Mouse (Mus musculus) lung, embryonic 16.5 days (tissue): ENCODE measurements around the gene Upk3a. TPM values are rescaled to one million over a fixed set of nuclear protein-coding genes. Genes with fewer than 3 reads are reported as not detected.

Experiments
- ATAC-seq: fragments of 200-750 bp; cut with Nextera tagmentation; 2 replicates; pipeline ENCODE4 v1.8.0; 2017; ENCODE audit warnings: low read depth, mild to moderate bottlenecking, moderate library complexity
- H3K27ac ChIP-seq: fragments of 300-500 bp; sonication (generic); 2 replicates; pipeline ENCODE4 v1.5.1; 2014; ENCODE audit warnings: mild to moderate bottlenecking, control low read depth, low read length
- H3K27me3 ChIP-seq: fragments of 300-500 bp; sonication (generic); 2 replicates; pipeline ENCODE4 v1.6.1; 2014; ENCODE audit warnings: low read depth, low read length, mixed read lengths; ENCODE audit not compliant: control insufficient read depth, insufficient read depth
- H3K36me3 ChIP-seq: fragments of 300-500 bp; sonication (generic); 2 replicates; pipeline ENCODE4 v1.6.1; 2014; ENCODE audit warnings: low read length; ENCODE audit not compliant: control insufficient read depth, insufficient read depth
- H3K4me1 ChIP-seq: fragments of 300-500 bp; sonication (generic); replicated peaks from 2 replicates; pipeline ENCODE4 v1.6.1; 2014; ENCODE audit warnings: low read length, mixed read lengths; ENCODE audit not compliant: control insufficient read depth, insufficient read depth
- H3K4me2 ChIP-seq: fragments of 300-500 bp; sonication (generic); 2 replicates; pipeline ENCODE4 v1.6.1; 2014; ENCODE audit warnings: low read depth, low read length, control low read depth
- H3K4me3 ChIP-seq: fragments of 300-500 bp; sonication (generic); 2 replicates; pipeline ENCODE4 v1.5.1; 2014; ENCODE audit warnings: mild to moderate bottlenecking, low read length, control low read depth
- H3K9ac ChIP-seq: fragments of 300-500 bp; sonication (generic); 2 replicates; pipeline ENCODE4 v1.6.1; 2014; ENCODE audit warnings: low read length, control low read depth
- H3K9me3 ChIP-seq: fragments of 300-500 bp; sonication (generic); 2 replicates; pipeline ENCODE4 v1.6.1; 2016; ENCODE audit warnings: low read length; ENCODE audit not compliant: control insufficient read depth
- WGBS: fragments of 180-500 bp; shearing (Covaris S2); extraction: QIAGEN DNeasy Blood & Tissue Kit; methylation state at CpG from one replicate; pipeline ENCODE4 v1.1.7; 2014; 5-methylcytosine and 5-hydroxymethylcytosine counted together
- polyA plus RNA-seq: library from polyadenylated mRNA; unstranded; fragments of >200 nt; fragmentation: Nextera tagmentation; extraction: Ambion mirVana; gene quantifications from 2 replicates; pipeline ENCODE4 v1.2.1, GENCODE M21; 2015

Gene Upk3a
- polyA plus RNA-seq, 1 experiment from 2014 or later: 13.3 TPM

- Histone ChIP-seq H3K27me3 (no peaks in the 10 kb centered on the region), H3K4me3 (peak overlapping the region; percentile 85), H3K4me1 (peaks cover 19% of the 10 kb centered on the region), H3K9ac (peak overlapping the region; percentile 92), H3K36me3 (no peaks in the 10 kb centered on the region), H3K4me2 (peak overlapping the region; percentile 87), H3K9me3 (no peaks in the 10 kb centered on the region), H3K27ac (no peak overlapping the region)
- ATAC-seq: no peak
- 77% methylated on average over 4 of the region's 4 CpGs for WGBS
Measured at GRCm38 (mm10) chr15:84986171-84987019, 30.5 kb upstream of the Upk3a start.

- H3K4me1 ChIP-seq: peaks cover 19% of the 10 kb centered on the region
- peak overlapping the region; percentile 92 for H3K9ac ChIP-seq
- H3K36me3 ChIP-seq: no peaks in the 10 kb centered on the region
- H3K27me3 ChIP-seq: no peaks in the 10 kb centered on the region
- H3K4me3 ChIP-seq: peak overlapping the region; percentile 85
- H3K9me3 ChIP-seq: no peaks in the 10 kb centered on the region
- peak overlapping the region; percentile 38; the same call in 1 of the 2 replicates for H3K27ac ChIP-seq
- under 1% methylated on average over 50 of the region's 53 CpGs for WGBS
- ATAC-seq: peak; percentile 73
- H3K4me2 ChIP-seq: peak overlapping the region; percentile 87
Measured at GRCm38 (mm10) chr15:84987020-84987815, 29.7 kb upstream of the Upk3a start.

GRCm38 (mm10) chr15:84987874-84988825 is 28.8 kb upstream of the Upk3a start, which contains the start of gene 5031439G07Rik:
Gene 5031439G07Rik, minus strand, starts transcription at chr15:84988551.
- H3K27me3 ChIP-seq: no peaks in the 10 kb centered on the region
- peak within 1 kb of the TSS; percentile 87 for H3K4me2 ChIP-seq
- no peaks in the 10 kb centered on the region for H3K9me3 ChIP-seq
- no peaks in the 10 kb centered on the region for H3K36me3 ChIP-seq
- peaks cover 19% of the 10 kb centered on the region for H3K4me1 ChIP-seq
- H3K4me3 ChIP-seq: peak within 1 kb of the TSS; percentile 85
- H3K9ac ChIP-seq: peak within 1 kb of the TSS; percentile 92
- peak within 1 kb of the TSS; percentile 47; the same call in 1 of the 2 replicates for H3K27ac ChIP-seq
- peak; percentile 95 for ATAC-seq
- 2% methylated on average over 36 of the region's 59 CpGs for WGBS

- no peak overlapping the region for H3K27ac ChIP-seq
- WGBS: 70% methylated on average over 3 of the region's 3 CpGs
- no peak for ATAC-seq
- no peak overlapping the region for H3K4me2 ChIP-seq
- no peaks in the 10 kb centered on the region for H3K27me3 ChIP-seq
- H3K4me3 ChIP-seq: no peak overlapping the region
- H3K9ac ChIP-seq: no peak overlapping the region; the same call in 1 of the 2 replicates
- no peaks in the 10 kb centered on the region for H3K9me3 ChIP-seq
- no peaks in the 10 kb centered on the region for H3K36me3 ChIP-seq
- H3K4me1 ChIP-seq: peaks cover 19% of the 10 kb centered on the region
Measured at GRCm38 (mm10) chr15:84989098-84989497, 27.8 kb upstream of the Upk3a start.

- no peak overlapping the region for H3K4me2 ChIP-seq
- no peaks in the 10 kb centered on the region for H3K27me3 ChIP-seq
- H3K4me1 ChIP-seq: peaks cover 19% of the 10 kb centered on the region
- H3K4me3 ChIP-seq: no peak overlapping the region
- H3K27ac ChIP-seq: no peak overlapping the region
- ATAC-seq: no peak
- H3K9me3 ChIP-seq: no peaks in the 10 kb centered on the region
- H3K9ac ChIP-seq: no peak overlapping the region
- 64% methylated on average over 7 of the region's 7 CpGs for WGBS
- no peaks in the 10 kb centered on the region for H3K36me3 ChIP-seq
Measured at GRCm38 (mm10) chr15:84989771-84990170, 27.2 kb upstream of the Upk3a start.

- Histone ChIP-seq H3K4me2 (no peak overlapping the region), H3K27me3 (no peaks in the 10 kb centered on the region), H3K36me3 (no peaks in the 10 kb centered on the region), H3K9me3 (no peaks in the 10 kb centered on the region), H3K27ac (no peak overlapping the region), H3K4me3 (no peak overlapping the region), H3K9ac (no peak overlapping the region), H3K4me1 (no peaks in the 10 kb centered on the region)
- 16% methylated on average over 6 of the region's 6 CpGs for WGBS
- no peak for ATAC-seq
Measured at GRCm38 (mm10) chr15:84994498-84994897, 22.4 kb upstream of the Upk3a start.

- Histone ChIP-seq H3K36me3 (no peaks in the 10 kb centered on the region), H3K27ac (no peak overlapping the region), H3K9ac (no peak overlapping the region), H3K4me1 (no peaks in the 10 kb centered on the region), H3K9me3 (no peaks in the 10 kb centered on the region), H3K4me2 (no peak overlapping the region), H3K27me3 (no peaks in the 10 kb centered on the region), H3K4me3 (no peak overlapping the region)
- no peak for ATAC-seq
- WGBS: 36% methylated on average over 6 of the region's 6 CpGs
Measured at GRCm38 (mm10) chr15:84995041-84995440, 21.9 kb upstream of the Upk3a start.

GRCm38 (mm10) chr15:84995967-84996366 is 21.0 kb upstream of the Upk3a start:
- Histone ChIP-seq H3K4me1 (no peaks in the 10 kb centered on the region), H3K9me3 (no peaks in the 10 kb centered on the region), H3K36me3 (no peaks in the 10 kb centered on the region), H3K4me2 (no peak overlapping the region), H3K4me3 (no peak overlapping the region), H3K27me3 (no peaks in the 10 kb centered on the region), H3K9ac (no peak overlapping the region), H3K27ac (no peak overlapping the region)
- ATAC-seq: 0 out of 2 replicates have a peak, but pooled peaks have one; percentile 34
- 6% methylated on average over 1 of the region's 1 CpGs for WGBS
